Mouse (Mus musculus) G1E (cell line): ENCODE measurements around the gene Gm21671. TPM values are rescaled to one million over a fixed set of nuclear protein-coding genes. Genes with fewer than 3 reads are reported as not detected.
"Not testable (repeated sequence)": the region's sequence is repeated elsewhere in the genome, so short reads cannot be mapped to it uniquely, and the experiment has no call there.

Experiments
- ATAC-seq: 2 replicates; pipeline ENCODE4 v1.8.0; 2016; ENCODE audit warnings: mild to moderate bottlenecking; ENCODE audit not compliant: insufficient number of reproducible peaks, poor library complexity, low FRiP score, severe bottlenecking; ENCODE audit errors: extremely low read depth
- DNase-seq: peaks from one replicate; pipeline ENCODE4 v3.0.0; 2012; ENCODE audit warnings: low spot score
- H3K27me3 ChIP-seq: 2 replicates; pipeline ENCODE4 v1.6.1; 2012; ENCODE audit warnings: mild to moderate bottlenecking, low read length, inconsistent platforms; ENCODE audit not compliant: insufficient read depth
- H3K36me3 ChIP-seq: replicated peaks from 2 replicates; pipeline ENCODE3; 2012; ENCODE audit warnings: mild to moderate bottlenecking, inconsistent platforms
- H3K4me1 ChIP-seq: 2 replicates; pipeline ENCODE4 v1.6.1; 2012; ENCODE audit warnings: low read depth, low read length, inconsistent platforms, mixed read lengths; ENCODE audit not compliant: insufficient read depth
- H3K4me3 ChIP-seq: 2 replicates; pipeline ENCODE4 v1.5.1; 2012; ENCODE audit warnings: low read depth, mild to moderate bottlenecking, inconsistent platforms, low read length, moderate library complexity, mixed read lengths
- H3K9me3 ChIP-seq: replicated peaks from 2 replicates; pipeline ENCODE4 v1.6.1; 2012; ENCODE audit warnings: inconsistent platforms
- polyA plus RNA-seq: library from polyadenylated mRNA; stranded (reverse); fragments of >175 nt; gene quantifications from 2 replicates; pipeline ENCODE4 v1.2.3, GENCODE M21; 2012
- total RNA-seq, 2 experiments: library from RNA; stranded (forward) in 1 of 2; stranded (reverse) in 1 of 2; fragments of 200-1000 nt in 1 of 2; fragments of >200 nt in 1 of 2; fragmentation: Nextera tagmentation in 1 of 2; gene quantifications; 2 replicates each; pipeline ENCODE4 v1.2.3; 2014 to 2017

Gene Gm21671
- total RNA-seq (2014; fragmentation: Nextera tagmentation) (not detected in 2 replicates), total RNA-seq (2017) (0.16 TPM in 1 of 2 replicates, not detected in the other), polyA plus RNA-seq (not detected in 2 replicates)

DNA sequence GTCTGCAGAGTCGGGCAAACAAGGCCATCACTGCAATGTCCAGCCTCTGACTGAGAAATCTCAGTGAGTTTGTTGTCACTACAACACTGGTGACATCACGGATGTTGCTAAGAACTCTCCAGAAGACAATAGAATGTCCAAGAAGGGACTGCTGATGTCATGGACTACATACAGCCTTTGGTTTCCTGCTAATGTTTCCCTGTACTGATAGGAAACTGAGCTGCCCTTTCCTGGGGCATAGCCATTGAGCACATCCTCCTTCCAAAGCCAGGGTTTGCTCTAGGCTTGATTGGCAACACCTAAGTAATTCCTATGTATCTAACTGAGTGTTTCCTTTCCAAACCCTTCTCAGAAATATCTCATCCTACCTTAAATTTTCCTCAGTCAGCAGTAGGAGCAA is at the start of gene Gm21671:
Gene Gm21671 (minus strand): TSS at position 101 of the 400 bp plus-strand sequence.
- H3K36me3 ChIP-seq, H3K27me3 ChIP-seq, DNase-seq, ATAC-seq, H3K4me3 ChIP-seq, H3K9me3 ChIP-seq, H3K4me1 ChIP-seq: not testable (repeated sequence)

DNA sequence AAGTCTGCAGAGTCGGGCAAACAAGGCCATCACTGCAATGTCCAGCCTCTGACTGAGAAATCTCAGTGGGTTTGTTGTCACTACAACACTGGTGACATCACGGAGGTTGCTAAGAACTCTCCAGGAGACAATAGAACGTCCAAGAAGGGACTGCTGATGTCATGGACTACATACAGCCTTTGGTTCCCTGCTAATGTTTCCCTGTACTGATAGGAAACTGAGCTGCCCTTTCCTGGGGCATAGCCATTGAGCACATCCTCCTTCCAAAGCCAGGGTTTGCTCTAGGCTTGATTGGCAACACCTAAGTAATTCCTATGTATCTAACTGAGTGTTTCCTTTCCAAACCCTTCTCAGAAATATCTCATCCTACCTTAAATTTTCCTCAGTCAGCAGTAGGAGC is 34.3 kb upstream of the Gm21671 start, which contains the start of gene Gm21698:
Gene Gm21698 (minus strand): TSS at position 101 of the 400 bp plus-strand sequence.
- H3K27me3 ChIP-seq, H3K4me1 ChIP-seq, H3K9me3 ChIP-seq, H3K36me3 ChIP-seq, DNase-seq, ATAC-seq, H3K4me3 ChIP-seq: not testable (repeated sequence)

DNA sequence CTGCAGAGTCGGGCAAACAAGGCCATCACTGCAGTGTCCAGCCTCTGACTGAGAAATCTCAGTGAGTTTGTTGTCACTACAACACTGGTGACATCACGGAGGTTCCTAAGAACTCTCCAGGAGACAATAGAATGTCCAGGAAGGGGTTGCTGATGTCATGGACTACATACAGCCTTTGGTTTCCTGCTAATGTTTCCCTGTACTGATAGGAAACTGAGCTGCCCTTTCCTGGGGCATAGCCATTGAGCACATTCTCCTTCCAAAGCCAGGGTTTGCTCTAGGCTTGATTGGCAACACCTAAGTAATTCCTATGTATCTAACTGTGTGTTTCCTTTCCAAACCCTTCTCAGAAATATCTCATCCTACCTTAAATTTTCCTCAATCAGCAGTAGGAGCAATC is 18.3 kb upstream of the Gm21671 start, which contains the start of gene Gm21680:
Gene Gm21680 (minus strand): TSS at position 101 of the 400 bp plus-strand sequence.
- not testable (repeated sequence) for ATAC-seq, DNase-seq, H3K4me1 ChIP-seq, H3K36me3 ChIP-seq, H3K9me3 ChIP-seq, H3K4me3 ChIP-seq, H3K27me3 ChIP-seq

DNA sequence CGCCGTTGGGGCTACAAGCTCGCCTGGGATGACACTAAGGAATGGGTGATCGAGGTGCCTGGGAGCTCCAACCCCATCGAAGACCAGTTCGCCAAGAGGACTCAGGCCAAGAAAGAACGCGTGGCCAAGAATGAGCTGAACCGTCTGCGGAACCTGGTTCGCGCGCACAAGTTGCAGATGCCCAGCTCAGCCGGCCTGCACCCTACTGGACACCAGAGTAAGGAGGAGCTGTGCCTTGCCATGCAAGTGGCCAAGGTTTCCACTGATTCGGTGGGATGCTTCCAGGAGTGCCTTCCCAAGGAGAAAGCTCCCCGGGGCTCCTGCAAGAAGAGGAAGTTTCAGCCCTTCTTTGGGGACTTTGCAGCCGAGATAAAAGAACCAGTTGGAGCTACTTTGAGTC is 2.8 kb upstream of the Gm21671 start:
- not testable (repeated sequence) for ATAC-seq, DNase-seq, H3K27me3 ChIP-seq, H3K36me3 ChIP-seq, H3K9me3 ChIP-seq, H3K4me3 ChIP-seq, H3K4me1 ChIP-seq

DNA sequence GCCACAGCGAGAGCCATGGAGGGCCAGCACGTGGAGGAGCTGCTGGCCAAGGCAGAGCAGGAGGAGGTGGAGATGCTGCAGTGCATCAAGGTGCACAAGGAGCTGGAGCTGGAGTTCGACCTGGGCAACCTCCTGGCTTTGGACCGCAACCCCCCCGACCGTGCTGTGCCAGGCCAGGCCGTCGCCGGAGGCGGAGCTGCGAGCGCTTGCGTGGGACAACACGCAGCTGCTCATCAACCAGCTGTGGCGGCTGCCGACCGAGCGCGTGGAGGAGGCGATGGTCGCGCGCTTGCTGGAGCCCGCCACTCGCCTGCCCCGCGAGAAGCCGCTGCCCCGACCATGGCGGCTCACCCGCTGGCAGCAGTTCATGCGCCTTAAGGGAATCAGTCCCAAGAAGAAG is 2.4 kb upstream of the Gm21671 start:
- H3K27me3 ChIP-seq, H3K36me3 ChIP-seq, H3K9me3 ChIP-seq, ATAC-seq, H3K4me1 ChIP-seq, DNase-seq, H3K4me3 ChIP-seq: not testable (repeated sequence)

DNA sequence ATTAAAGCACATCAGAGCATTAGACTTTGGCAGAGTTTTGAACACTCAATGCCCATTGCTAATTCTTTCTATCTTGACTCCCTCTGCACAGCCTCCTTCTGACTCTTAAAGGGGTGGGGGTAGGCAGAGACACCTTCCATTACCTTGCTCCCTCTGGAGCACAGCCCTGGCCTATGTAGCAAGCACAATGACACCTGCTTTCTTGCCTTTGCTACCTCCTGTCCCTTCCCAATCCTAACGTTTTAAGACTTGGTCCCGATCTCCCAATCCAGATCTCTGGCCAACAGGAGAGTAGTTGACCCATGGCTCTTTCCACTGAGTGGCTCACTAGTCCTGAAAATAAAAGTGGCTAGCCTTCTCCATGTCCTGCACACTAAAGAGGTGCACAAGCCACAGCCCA is 8.8 kb downstream of the Gm21671 start:
- H3K27me3 ChIP-seq, ATAC-seq, H3K9me3 ChIP-seq, H3K36me3 ChIP-seq, H3K4me3 ChIP-seq, H3K4me1 ChIP-seq, DNase-seq: not testable (repeated sequence)

DNA sequence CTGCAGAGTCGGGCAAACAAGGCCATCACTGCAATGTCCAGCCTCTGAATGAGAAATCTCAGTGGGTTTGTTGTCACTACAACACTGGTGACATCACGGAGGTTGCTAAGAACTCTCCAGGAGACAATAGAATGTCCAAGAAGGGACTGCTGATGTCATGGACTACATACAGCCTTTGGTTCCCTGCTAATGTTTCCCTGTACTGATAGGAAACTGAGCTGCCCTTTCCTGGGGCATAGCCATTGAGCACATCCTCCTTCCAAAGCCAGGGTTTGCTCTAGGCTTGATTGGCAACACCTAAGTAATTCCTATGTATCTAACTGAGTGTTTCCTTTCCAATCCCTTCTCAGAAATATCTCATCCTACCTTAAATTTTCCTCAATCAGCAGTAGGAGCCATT is 11.9 kb downstream of the Gm21671 start, which contains the start of gene Gm21663:
Gene Gm21663 (minus strand): TSS at position 101 of the 400 bp plus-strand sequence.
- ATAC-seq, H3K4me3 ChIP-seq, H3K4me1 ChIP-seq, H3K27me3 ChIP-seq, DNase-seq, H3K9me3 ChIP-seq, H3K36me3 ChIP-seq: not testable (repeated sequence)

Other genes with a start within 250 kb of the Gm21671 start
- 36.2 and 37.0 TPM in 2 replicates for gene Xrcc2, start 248.6 kb downstream of the Gm21671 start, total RNA-seq (2014; fragmentation: Nextera tagmentation)
- gene Xrcc2, start 248.6 kb downstream of the Gm21671 start, total RNA-seq (2017) = 23.6 and 28.6 TPM in 2 replicates
- 11.3 and 16.1 TPM in 2 replicates for gene Xrcc2, start 248.6 kb downstream of the Gm21671 start, polyA plus RNA-seq
- gene Actr3b, start 194.4 kb downstream of the Gm21671 start, total RNA-seq (2014; fragmentation: Nextera tagmentation) = 13.5 and 14.5 TPM in 2 replicates
- gene Actr3b, start 194.4 kb downstream of the Gm21671 start, total RNA-seq (2017) = 7.7 and 8.3 TPM in 2 replicates
- 5.6 and 7.5 TPM in 2 replicates for gene Actr3b, start 194.4 kb downstream of the Gm21671 start, polyA plus RNA-seq
- gene Gm21663, start 12.0 kb downstream of the Gm21671 start, total RNA-seq (2014; fragmentation: Nextera tagmentation) = not detected in 2 replicates
- not detected in 2 replicates for gene Gm21663, start 12.0 kb downstream of the Gm21671 start, total RNA-seq (2017)
- gene Gm21663, start 12.0 kb downstream of the Gm21671 start, polyA plus RNA-seq = not detected in 2 replicates
- gene Gm21680, start 18.2 kb upstream of the Gm21671 start, total RNA-seq (2014; fragmentation: Nextera tagmentation) = 1.2 TPM in 1 of 2 replicates, not detected in the other
- gene Gm21680, start 18.2 kb upstream of the Gm21671 start, total RNA-seq (2017) = 0.06 TPM in 1 of 2 replicates, not detected in the other
- not detected in 2 replicates for gene Gm21680, start 18.2 kb upstream of the Gm21671 start, polyA plus RNA-seq
- gene Gm21698, start 34.2 kb upstream of the Gm21671 start, total RNA-seq (2014; fragmentation: Nextera tagmentation) = not detected in 2 replicates
- gene Gm21698, start 34.2 kb upstream of the Gm21671 start, total RNA-seq (2017) = 0.22 TPM in 1 of 2 replicates, not detected in the other
- not detected in 2 replicates for gene Gm21698, start 34.2 kb upstream of the Gm21671 start, polyA plus RNA-seq
- gene Gm1979, start 50.4 kb upstream of the Gm21671 start, total RNA-seq (2014; fragmentation: Nextera tagmentation) = not detected in 2 replicates
- gene Gm1979, start 50.4 kb upstream of the Gm21671 start, total RNA-seq (2017) = 0.05 TPM in 1 of 2 replicates, not detected in the other
- gene Gm1979, start 50.4 kb upstream of the Gm21671 start, polyA plus RNA-seq = not detected in 2 replicates
- not detected in 2 replicates for gene Gm5862, start 68.5 kb upstream of the Gm21671 start, total RNA-seq (2014; fragmentation: Nextera tagmentation)
- not detected in 2 replicates for gene Gm5862, start 68.5 kb upstream of the Gm21671 start, total RNA-seq (2017)
- not detected in 2 replicates for gene Gm5862, start 68.5 kb upstream of the Gm21671 start, polyA plus RNA-seq
- gene Speer4a, start 85.1 kb upstream of the Gm21671 start, total RNA-seq (2014; fragmentation: Nextera tagmentation) = not detected in 2 replicates
- gene Speer4a, start 85.1 kb upstream of the Gm21671 start, total RNA-seq (2017) = 0.27 TPM in 1 of 2 replicates, not detected in the other
- not detected in 2 replicates for gene Speer4a, start 85.1 kb upstream of the Gm21671 start, polyA plus RNA-seq
- gene Gm7347, start 104.2 kb upstream of the Gm21671 start, total RNA-seq (2014; fragmentation: Nextera tagmentation) = not detected in 2 replicates
- gene Gm7347, start 104.2 kb upstream of the Gm21671 start, total RNA-seq (2017) = 0.22 TPM in 1 of 2 replicates, not detected in the other
- not detected in 2 replicates for gene Gm7347, start 104.2 kb upstream of the Gm21671 start, polyA plus RNA-seq
- not detected in 2 replicates for gene Gm10471, start 134.9 kb upstream of the Gm21671 start, total RNA-seq (2014; fragmentation: Nextera tagmentation)
- 0.12 and 0.16 TPM in 2 replicates for gene Gm10471, start 134.9 kb upstream of the Gm21671 start, total RNA-seq (2017)
- not detected in 2 replicates for gene Gm10471, start 134.9 kb upstream of the Gm21671 start, polyA plus RNA-seq
- not detected in 2 replicates for gene 5031410I06Rik, start 150.9 kb upstream of the Gm21671 start, total RNA-seq (2014; fragmentation: Nextera tagmentation)
- 0.33 and 0.46 TPM in 2 replicates for gene 5031410I06Rik, start 150.9 kb upstream of the Gm21671 start, total RNA-seq (2017)
- gene 5031410I06Rik, start 150.9 kb upstream of the Gm21671 start, polyA plus RNA-seq = not detected in 2 replicates
- not detected in 2 replicates for gene Gm10220, start 167.0 kb upstream of the Gm21671 start, total RNA-seq (2014; fragmentation: Nextera tagmentation)
- gene Gm10220, start 167.0 kb upstream of the Gm21671 start, total RNA-seq (2017) = 0.12 and 0.33 TPM in 2 replicates
- gene Gm10220, start 167.0 kb upstream of the Gm21671 start, polyA plus RNA-seq = not detected in 2 replicates